Mouse (Mus musculus) layer of hippocampus, adult 18-20 months (tissue): ENCODE results near the gene Gm26602. TPM values are rescaled to one million over a fixed set of nuclear protein-coding genes. Genes with fewer than 3 reads are reported as not detected.

Source experiments
- DNase-seq, 2 experiments: peaks; one replicate each; pipeline ENCODE4 v3.0.0; 2022; ENCODE audit warnings: low spot score in 2 of 2
- long read RNA-seq: library from polyadenylated mRNA; stranded (forward); transcript quantifications from one replicate; pipeline ENCODE4 v2.0.0, GENCODE M21; 2021
- total RNA-seq, 2 experiments: library from RNA; stranded (reverse); gene quantifications; 2 replicates each; pipeline ENCODE4 v1.2.3; 2021

The Gm26602 gene
- total RNA-seq: not detected
- long read RNA-seq: 0 reads

- no peak for DNase-seq
These were observed at the start of gene Gm26602 for GRCm38 (mm10) chr10:79910556-79910955. TSS of gene Gm26602 (plus strand) at chr10:79910856.

- no peak for DNase-seq
These were observed 49.2 kb upstream of the Gm26602 start for GRCm38 (mm10) chr10:79861230-79862048.

GRCm38 (mm10) chr10:79862049-79862788 is 48.4 kb upstream of the Gm26602 start:
- DNase-seq: no peak

- DNase-seq: no peak
These were observed 47.7 kb upstream of the Gm26602 start for GRCm38 (mm10) chr10:79862925-79863324.

- no peak for DNase-seq
These were observed 46.1 kb upstream of the Gm26602 start for GRCm38 (mm10) chr10:79864351-79865188.

- DNase-seq: no peak
These were observed 45.5 kb upstream of the Gm26602 start for GRCm38 (mm10) chr10:79865189-79865601.

GRCm38 (mm10) chr10:79865801-79866295 is 44.8 kb upstream of the Gm26602 start:
- no peak for DNase-seq

GRCm38 (mm10) chr10:79866601-79867000 is 44.1 kb upstream of the Gm26602 start:
- DNase-seq: no peak

- DNase-seq: no peak
These were observed 38.8 kb upstream of the Gm26602 start for GRCm38 (mm10) chr10:79871845-79872244.

GRCm38 (mm10) chr10:79872862-79873261 is 37.8 kb upstream of the Gm26602 start:
- no peak for DNase-seq

- no peak for DNase-seq
These were observed 37.3 kb upstream of the Gm26602 start for GRCm38 (mm10) chr10:79873313-79873712.

- DNase-seq: no peak
These were observed 36.9 kb upstream of the Gm26602 start for GRCm38 (mm10) chr10:79873715-79874289.

GRCm38 (mm10) chr10:79874290-79874862 is 36.3 kb upstream of the Gm26602 start, which contains the start of the genes Prtn3 and Plppr3:
TSS of gene Prtn3 (plus strand) at chr10:79874476.
TSS of gene Plppr3 (minus strand) at chr10:79874634.
- no peak for DNase-seq

GRCm38 (mm10) chr10:79877174-79877573 is 33.5 kb upstream of the Gm26602 start:
- no peak for DNase-seq

GRCm38 (mm10) chr10:79877757-79878156 is 32.9 kb upstream of the Gm26602 start:
- DNase-seq: no peak

- DNase-seq: no peak
These were observed 31.1 kb upstream of the Gm26602 start for GRCm38 (mm10) chr10:79879527-79879926.

GRCm38 (mm10) chr10:79880721-79881120 is 29.9 kb upstream of the Gm26602 start:
- no peak for DNase-seq

- DNase-seq: no peak
These were observed 28.7 kb upstream of the Gm26602 start for GRCm38 (mm10) chr10:79881981-79882380.

GRCm38 (mm10) chr10:79883297-79884084 is 27.2 kb upstream of the Gm26602 start:
- DNase-seq: peak; percentile 59 to 87

- no peak for DNase-seq
These were observed 26.2 kb upstream of the Gm26602 start for GRCm38 (mm10) chr10:79884446-79884845.
